Mouse (Mus musculus): ENCODE measurements around the gene Slc22a18. TPM values are rescaled to one million over a fixed set of nuclear protein-coding genes. Genes with fewer than 3 reads are reported as not detected.

The Slc22a18 gene
- polyA plus RNA-seq, 1 experiment from 2014 or later, result 4.7 TPM

DNA sequence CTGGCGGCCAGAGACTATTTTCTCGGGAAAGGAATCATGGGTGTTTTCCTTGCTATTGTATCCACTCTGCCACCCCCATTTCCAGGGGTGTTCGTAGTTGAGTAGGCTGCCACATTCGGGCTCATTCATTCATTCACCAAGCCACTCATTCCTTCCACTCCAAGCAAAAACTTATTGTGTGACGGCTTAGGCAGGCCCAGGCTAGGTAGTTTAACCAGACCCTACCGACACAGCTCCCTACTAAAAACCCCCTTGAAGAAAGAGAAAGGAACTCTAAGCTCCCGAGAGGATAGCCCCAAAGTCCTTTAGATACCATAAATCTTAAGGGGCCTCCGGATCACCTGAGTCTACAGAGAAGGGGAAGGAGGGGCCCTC is 29.0 kb upstream of the Slc22a18 start:
- H3K36me3 ChIP-seq (ENCODE audit: control insufficient read depth, insufficient read depth, low read length), result no peaks in the 10 kb centered on the region
- H3K9me3 ChIP-seq (ENCODE audit: control insufficient read depth, low read length), result no peaks in the 10 kb centered on the region
- H3K9ac ChIP-seq (ENCODE audit: low read depth, low read length), result no peak overlapping the region
- no peak for ATAC-seq (ENCODE audit: low FRiP score, low TSS enrichment)
- H3K4me3 ChIP-seq (ENCODE audit: low read length), result peak overlapping the region; percentile 37
- peak overlapping the region; percentile 65; the same call in 1 of the 2 replicates for H3K4me2 ChIP-seq (replicated peaks; ENCODE audit: low read depth, low read length)
- H3K27me3 ChIP-seq (ENCODE audit: control insufficient read depth, insufficient read depth, low read length), result peaks cover 17% of the 10 kb centered on the region
- no peak overlapping the region for H3K27ac ChIP-seq (ENCODE audit: low read depth, low read length)
- 30% methylated on average over 8 of the region's 8 CpGs for WGBS
- peaks cover 10% of the 10 kb centered on the region for H3K4me1 ChIP-seq (ENCODE audit: control insufficient read depth, insufficient read depth, low read length)

- no peak overlapping the region for H3K27ac ChIP-seq (ENCODE audit: low read depth, low read length)
- peaks cover 17% of the 10 kb centered on the region for H3K27me3 ChIP-seq (ENCODE audit: control insufficient read depth, insufficient read depth, low read length)
- H3K36me3 ChIP-seq (ENCODE audit: control insufficient read depth, insufficient read depth, low read length), result no peaks in the 10 kb centered on the region
- 2% methylated on average over 53 of the region's 55 CpGs for WGBS
- H3K4me2 ChIP-seq (replicated peaks; ENCODE audit: low read depth, low read length), result peak overlapping the region; percentile 65
- H3K4me3 ChIP-seq (ENCODE audit: low read length), result peak overlapping the region; percentile 37
- no peaks in the 10 kb centered on the region for H3K9me3 ChIP-seq (ENCODE audit: control insufficient read depth, low read length)
- ATAC-seq (ENCODE audit: low FRiP score, low TSS enrichment), result peak; percentile 29; the same call in 1 of the 2 replicates
- H3K4me1 ChIP-seq (ENCODE audit: control insufficient read depth, insufficient read depth, low read length), result peaks cover 10% of the 10 kb centered on the region
- peak overlapping the region; percentile 56 for H3K9ac ChIP-seq (ENCODE audit: low read depth, low read length)
Observed at GRCm38 (mm10) chr7:143444955-143445648, 28.4 kb upstream of the Slc22a18 start.

- Histone ChIP-seq H3K9me3 (ENCODE audit: control insufficient read depth, low read length) (no peaks in the 10 kb centered on the region), H3K36me3 (ENCODE audit: control insufficient read depth, insufficient read depth, low read length) (no peaks in the 10 kb centered on the region), H3K4me1 (ENCODE audit: control insufficient read depth, insufficient read depth, low read length) (peaks cover 10% of the 10 kb centered on the region), H3K27me3 (ENCODE audit: control insufficient read depth, insufficient read depth, low read length) (peaks cover 17% of the 10 kb centered on the region), H3K27ac (ENCODE audit: low read depth, low read length) (0 out of 2 replicates have a peak overlapping the region, but pooled peaks have one; percentile 9), H3K4me3 (ENCODE audit: low read length) (peak overlapping the region; percentile 37), H3K4me2 (replicated peaks; ENCODE audit: low read depth, low read length) (peak overlapping the region; percentile 65), H3K9ac (ENCODE audit: low read depth, low read length) (peak overlapping the region; percentile 56)
- 4% methylated on average over 51 of the region's 53 CpGs for WGBS
- peak; percentile 72 for ATAC-seq (ENCODE audit: low FRiP score, low TSS enrichment)
Observed at GRCm38 (mm10) chr7:143445651-143446460, 27.7 kb upstream of the Slc22a18 start.

GRCm38 (mm10) chr7:143447130-143447529 is 26.4 kb upstream of the Slc22a18 start:
- Histone ChIP-seq H3K9ac (ENCODE audit: low read depth, low read length) (no peak overlapping the region), H3K9me3 (ENCODE audit: control insufficient read depth, low read length) (no peaks in the 10 kb centered on the region), H3K36me3 (ENCODE audit: control insufficient read depth, insufficient read depth, low read length) (no peaks in the 10 kb centered on the region), H3K4me3 (ENCODE audit: low read length) (no peak overlapping the region), H3K27ac (ENCODE audit: low read depth, low read length) (no peak overlapping the region), H3K4me1 (ENCODE audit: control insufficient read depth, insufficient read depth, low read length) (peaks cover 10% of the 10 kb centered on the region), H3K4me2 (replicated peaks; ENCODE audit: low read depth, low read length) (no peak overlapping the region), H3K27me3 (ENCODE audit: control insufficient read depth, insufficient read depth, low read length) (peaks cover 17% of the 10 kb centered on the region)
- 80% methylated on average over 2 of the region's 2 CpGs for WGBS
- ATAC-seq (ENCODE audit: low FRiP score, low TSS enrichment), result no peak

- peak overlapping the region; percentile 48 for H3K4me2 ChIP-seq (replicated peaks; ENCODE audit: low read depth, low read length)
- 21% methylated on average over 38 of the region's 38 CpGs for WGBS
- H3K9ac ChIP-seq (ENCODE audit: low read depth, low read length), result peak overlapping the region; percentile 63
- no peak for ATAC-seq (ENCODE audit: low FRiP score, low TSS enrichment)
- 0 out of 2 replicates have a peak, but pooled peaks cover 4% of the 10 kb centered on the region for H3K4me1 ChIP-seq (ENCODE audit: control insufficient read depth, insufficient read depth, low read length)
- peaks cover 31% of the 10 kb centered on the region for H3K9me3 ChIP-seq (ENCODE audit: control insufficient read depth, low read length)
- H3K27ac ChIP-seq (ENCODE audit: low read depth, low read length), result peak overlapping the region; percentile 59; the same call in 1 of the 2 replicates
- H3K36me3 ChIP-seq (ENCODE audit: control insufficient read depth, insufficient read depth, low read length), result no peaks in the 10 kb centered on the region
- H3K4me3 ChIP-seq (ENCODE audit: low read length), result peak overlapping the region; percentile 50
- no peaks in the 10 kb centered on the region for H3K27me3 ChIP-seq (ENCODE audit: control insufficient read depth, insufficient read depth, low read length)
Observed at GRCm38 (mm10) chr7:143458963-143459331, 14.6 kb upstream of the Slc22a18 start.

DNA sequence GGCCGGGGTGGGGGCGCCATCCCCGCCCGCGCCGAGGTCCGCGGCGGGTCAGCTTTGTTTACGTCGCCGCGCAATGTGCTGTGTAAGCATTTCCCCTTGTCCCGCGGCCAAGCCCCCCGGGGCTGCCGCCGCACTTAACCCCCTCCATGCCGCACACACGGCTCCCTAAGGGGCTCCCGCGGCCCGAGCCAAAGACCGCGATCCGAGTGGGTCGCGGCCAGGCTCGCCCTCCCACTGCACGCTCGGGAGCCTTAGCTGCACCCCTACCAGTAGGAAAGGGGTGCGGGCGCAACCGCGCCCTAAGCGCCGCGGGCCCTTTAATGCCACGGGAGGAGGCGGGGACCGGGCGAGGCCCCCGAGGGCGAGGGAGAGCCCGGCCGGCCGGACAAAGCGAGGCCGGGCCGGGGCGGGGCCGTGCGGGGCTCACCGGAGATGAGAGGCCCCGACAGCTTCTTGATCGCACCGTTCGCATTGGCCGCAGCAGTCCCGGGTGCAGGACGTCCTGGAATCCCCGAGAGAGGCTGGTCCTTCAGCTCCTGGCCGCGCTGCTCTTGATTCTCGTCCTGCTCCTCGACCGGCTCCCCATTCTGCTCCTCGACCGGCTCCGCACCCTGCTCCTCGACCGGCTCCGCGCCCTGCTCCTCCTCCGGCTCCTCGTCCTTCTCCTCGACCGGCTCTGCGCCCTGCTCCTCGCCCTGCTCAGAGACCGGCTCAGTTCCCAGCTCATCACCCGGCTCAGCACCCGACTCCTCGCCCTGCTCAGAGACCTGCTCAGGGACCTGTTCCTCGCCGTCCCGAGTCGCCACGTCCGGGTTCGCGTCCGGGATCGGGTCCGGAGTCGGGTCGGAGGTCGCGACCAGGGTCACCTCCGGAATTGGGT is 14.0 kb upstream of the Slc22a18 start:
- H3K9me3 ChIP-seq (ENCODE audit: control insufficient read depth, low read length), result peaks cover 31% of the 10 kb centered on the region
- no peaks in the 10 kb centered on the region for H3K27me3 ChIP-seq (ENCODE audit: control insufficient read depth, insufficient read depth, low read length)
- peak overlapping the region; percentile 63 for H3K9ac ChIP-seq (ENCODE audit: low read depth, low read length)
- H3K4me3 ChIP-seq (ENCODE audit: low read length), result peak overlapping the region; percentile 50
- H3K4me1 ChIP-seq (ENCODE audit: control insufficient read depth, insufficient read depth, low read length), result 0 out of 2 replicates have a peak, but pooled peaks cover 7% of the 10 kb centered on the region
- 0 out of 2 replicates have a peak, but pooled peaks have one; percentile 11 for ATAC-seq (ENCODE audit: low FRiP score, low TSS enrichment)
- peak overlapping the region; percentile 59; the same call in 1 of the 2 replicates for H3K27ac ChIP-seq (ENCODE audit: low read depth, low read length)
- no peaks in the 10 kb centered on the region for H3K36me3 ChIP-seq (ENCODE audit: control insufficient read depth, insufficient read depth, low read length)
- peak overlapping the region; percentile 48 for H3K4me2 ChIP-seq (replicated peaks; ENCODE audit: low read depth, low read length)
- 33% methylated on average over 91 of the region's 100 CpGs for WGBS

GRCm38 (mm10) chr7:143460217-143460834 is 13.2 kb upstream of the Slc22a18 start:
- Histone ChIP-seq H3K27ac (ENCODE audit: low read depth, low read length) (peak overlapping the region; percentile 59; the same call in 1 of the 2 replicates), H3K36me3 (ENCODE audit: control insufficient read depth, insufficient read depth, low read length) (no peaks in the 10 kb centered on the region), H3K4me1 (ENCODE audit: control insufficient read depth, insufficient read depth, low read length) (0 out of 2 replicates have a peak, but pooled peaks cover 7% of the 10 kb centered on the region), H3K9me3 (ENCODE audit: control insufficient read depth, low read length) (peaks cover 31% of the 10 kb centered on the region), H3K4me3 (ENCODE audit: low read length) (peak overlapping the region; percentile 50), H3K27me3 (ENCODE audit: control insufficient read depth, insufficient read depth, low read length) (no peaks in the 10 kb centered on the region), H3K4me2 (replicated peaks; ENCODE audit: low read depth, low read length) (peak overlapping the region; percentile 48), H3K9ac (ENCODE audit: low read depth, low read length) (peak overlapping the region; percentile 63)
- WGBS, result 48% methylated on average over 59 of the region's 60 CpGs
- no peak for ATAC-seq (ENCODE audit: low FRiP score, low TSS enrichment)

GRCm38 (mm10) chr7:143460874-143461273 is 12.7 kb upstream of the Slc22a18 start, which contains the start of gene Cdkn1c:
TSS of gene Cdkn1c (minus strand) at chr7:143461050.
- ATAC-seq (ENCODE audit: low FRiP score, low TSS enrichment), result peak; percentile 88
- Histone ChIP-seq H3K4me1 (ENCODE audit: control insufficient read depth, insufficient read depth, low read length) (0 out of 2 replicates have a peak, but pooled peaks cover 7% of the 10 kb centered on the region), H3K27me3 (ENCODE audit: control insufficient read depth, insufficient read depth, low read length) (no peaks in the 10 kb centered on the region), H3K4me3 (ENCODE audit: low read length) (peak within 1 kb of the TSS; percentile 50), H3K9me3 (ENCODE audit: control insufficient read depth, low read length) (peaks cover 31% of the 10 kb centered on the region), H3K4me2 (replicated peaks; ENCODE audit: low read depth, low read length) (peak within 1 kb of the TSS; percentile 48), H3K36me3 (ENCODE audit: control insufficient read depth, insufficient read depth, low read length) (no peaks in the 10 kb centered on the region), H3K9ac (ENCODE audit: low read depth, low read length) (peak within 1 kb of the TSS; percentile 63), H3K27ac (ENCODE audit: low read depth, low read length) (peak within 1 kb of the TSS; percentile 59; the same call in 1 of the 2 replicates)
- WGBS, result 30% methylated on average over 44 of the region's 48 CpGs
